10 mouse cellular contexts compared by ENCODE assay signal in the genomic region with DNA sequence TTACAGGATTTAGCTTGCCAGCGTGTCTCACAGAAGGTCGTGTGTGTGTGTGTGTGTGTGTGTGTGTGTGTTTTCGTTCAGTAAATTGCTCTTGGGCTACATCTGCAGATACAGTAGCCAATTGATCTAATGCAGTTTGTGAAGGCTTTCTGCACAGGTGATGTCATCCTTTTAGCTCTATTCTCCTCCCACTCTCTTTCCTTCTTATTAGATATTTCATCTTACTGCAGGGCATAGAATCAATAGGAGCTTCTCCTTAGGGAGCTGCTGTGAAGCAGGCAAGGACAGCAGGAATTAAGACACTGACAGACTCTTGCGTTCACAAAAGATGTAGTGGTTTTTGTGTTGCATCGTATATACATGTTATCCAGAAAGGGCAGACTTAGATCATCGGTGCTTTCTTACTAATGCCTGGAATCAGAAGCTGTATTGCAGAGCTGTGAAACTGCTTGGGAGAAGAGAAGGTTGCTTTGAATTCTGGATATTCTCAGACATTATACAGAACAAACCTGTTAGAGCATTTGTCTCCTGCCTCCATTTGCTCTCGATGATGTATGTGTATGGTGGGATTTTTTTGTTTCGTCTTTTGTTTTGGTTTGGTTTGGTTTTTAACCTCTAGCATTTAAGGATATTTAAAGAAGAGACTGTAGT.
DNase-seq lines count a peak whose midpoint lies in the region; ATAC-seq and TF ChIP-seq lines count a peak whose summit lies in the region.
"Had no signal": no experiment of that assay in that cellular context is flagged by ENCODE, and none has a peak within 500 bp of the region (broad histone marks: within the 10 kb centered on the region; RNA-seq: fewer than 3 reads in every experiment).

No protein-coding gene starts in this region.

- WGBS in olfactory bulb, adult 2 months, result 27% methylated on average over 8 of the region's 8 CpGs
- 78% methylated on average over 8 of the region's 8 CpGs for WGBS in intestine, postnatal 0 days

- no peak for TF ChIP-seq POLR2A in olfactory bulb, adult 2 months (IDR thresholded peaks at IDR 0.05; ENCODE audit: insufficient read depth, low read depth, low read length)

- no peaks in the 10 kb centered on the region for H3K9me3 ChIP-seq in intestine, postnatal 0 days (ENCODE audit: control insufficient read depth)
- H3K9me3 ChIP-seq: heart, embryonic 12.5 days had no signal

- H3K27me3 ChIP-seq in intestine, postnatal 0 days (replicated peaks; ENCODE audit: control insufficient read depth, insufficient read depth, low read length), result no peaks in the 10 kb centered on the region
- H3K27me3 ChIP-seq: heart, embryonic 12.5 days had no signal

- ATAC-seq in intestine, postnatal 0 days, result no peak

- peak; percentile 29 for DNase-seq in layer of hippocampus, adult 9-10 months (ENCODE audit: low spot score)
- DNase-seq in layer of hippocampus, adult 9-11 months, result no peak
- peak; percentile 36 to 40 for DNase-seq in cerebellum, postnatal 25 days
- peak; percentile 16 to 28 for DNase-seq in left cerebral cortex, adult 9 months (ENCODE audit: low spot score in 2 of 2)
- no peak for DNase-seq in liver
- DNase-seq in heart, postnatal 10 days, result no peak
- DNase-seq: thymus, postnatal 14 days had no signal

- no peak overlapping the region for H3K9ac ChIP-seq in intestine, postnatal 0 days (ENCODE audit: low read depth, low read length)
- H3K9ac ChIP-seq: heart, embryonic 12.5 days had no signal

- H3K4me2 ChIP-seq in intestine, postnatal 0 days (replicated peaks; ENCODE audit: low read depth), result no peak overlapping the region
- H3K4me2 ChIP-seq: heart, embryonic 12.5 days had no signal

- no peak overlapping the region for H3K4me3 ChIP-seq in olfactory bulb, adult 2 months (ENCODE audit: insufficient read depth, low read depth, low read length)
- no peak overlapping the region for H3K4me3 ChIP-seq in intestine, postnatal 0 days (ENCODE audit: low read depth, low read length)
- H3K4me3 ChIP-seq: heart, embryonic 12.5 days had no signal

- intact Hi-C loops in heart, postnatal 10 days (cut with DNase I), result no loop called here

- peak overlapping the region; percentile 89 for H3K27ac ChIP-seq in olfactory bulb, adult 2 months (ENCODE audit: insufficient read depth, low read depth, low read length)
- H3K27ac ChIP-seq in intestine, postnatal 0 days (ENCODE audit: low read depth, low read length), result no peak overlapping the region

- TF ChIP-seq CTCF in olfactory bulb, adult 2 months (IDR thresholded peaks at IDR 0.05; ENCODE audit: insufficient read depth, low read depth, low read length), result no peak
- TF ChIP-seq CTCF in intestine, postnatal 0 days (IDR thresholded peaks at IDR 0.05; ENCODE audit: low read depth), result no peak

- H3K4me1 ChIP-seq in olfactory bulb, adult 2 months (ENCODE audit: control insufficient read depth, insufficient read depth, low read length), result no peaks in the 10 kb centered on the region
- H3K4me1 ChIP-seq in intestine, postnatal 0 days (replicated peaks; ENCODE audit: control insufficient read depth, insufficient read depth, low read length), result no peaks in the 10 kb centered on the region

- no peaks in the 10 kb centered on the region for H3K36me3 ChIP-seq in intestine, postnatal 0 days (ENCODE audit: control insufficient read depth, insufficient read depth)
- H3K36me3 ChIP-seq: heart, embryonic 12.5 days had no signal

Comparison
In these comparisons a context has a peak if more than half of its experiments do, and no peak if none do; other contexts are left out.
1. DNase-seq: peak in layer of hippocampus, adult 9-10 months (single experiment), cerebellum, postnatal 25 days (2 of 2) and left cerebral cortex, adult 9 months (2 of 2); none in layer of hippocampus, adult 9-11 months (single experiment), liver (single experiment) and heart, postnatal 10 days (0 of 2).